Mouse (Mus musculus): Measurements from ENCODE around the gene AL607142.1.
A peak's percentile ranks its signal among the peaks of the same experiment; 100 is the strongest.

The AL607142.1 gene

GRCm38 (mm10) chr4:120104599-120104998 lies 39.8 kb downstream of the AL607142.1 start:
- DNase-seq (ENCODE audit: low spot score) = peak; percentile 35

DNA sequence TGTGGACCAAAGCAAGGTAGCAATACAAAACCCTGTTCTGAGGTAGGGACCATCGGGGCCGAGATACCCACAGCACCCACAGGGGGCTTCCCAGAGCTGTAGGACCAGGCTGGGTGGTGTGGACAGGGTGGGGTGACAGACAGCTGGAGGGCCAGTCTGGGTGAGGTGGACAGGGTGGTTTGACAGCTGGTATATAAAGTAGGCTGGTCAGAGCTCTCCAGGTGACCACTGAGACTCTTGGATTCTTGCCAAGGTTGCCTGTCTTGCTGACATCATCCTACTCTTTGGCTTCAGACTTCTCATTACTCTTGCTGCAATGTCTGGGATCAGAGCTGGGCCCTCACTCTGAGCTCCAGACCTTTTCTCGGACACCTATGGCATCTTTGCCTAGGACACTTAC lies 41.6 kb downstream of the AL607142.1 start:
- no peak for DNase-seq (ENCODE audit: low spot score)

- DNase-seq (ENCODE audit: low spot score) = no peak
These were observed 43.0 kb downstream of the AL607142.1 start for GRCm38 (mm10) chr4:120107787-120108186.

GRCm38 (mm10) chr4:120115516-120115915 lies 50.7 kb downstream of the AL607142.1 start:
- DNase-seq (ENCODE audit: low spot score) = no peak

GRCm38 (mm10) chr4:120116312-120116711 lies 51.5 kb downstream of the AL607142.1 start:
- no peak for DNase-seq (ENCODE audit: low spot score)

DNA sequence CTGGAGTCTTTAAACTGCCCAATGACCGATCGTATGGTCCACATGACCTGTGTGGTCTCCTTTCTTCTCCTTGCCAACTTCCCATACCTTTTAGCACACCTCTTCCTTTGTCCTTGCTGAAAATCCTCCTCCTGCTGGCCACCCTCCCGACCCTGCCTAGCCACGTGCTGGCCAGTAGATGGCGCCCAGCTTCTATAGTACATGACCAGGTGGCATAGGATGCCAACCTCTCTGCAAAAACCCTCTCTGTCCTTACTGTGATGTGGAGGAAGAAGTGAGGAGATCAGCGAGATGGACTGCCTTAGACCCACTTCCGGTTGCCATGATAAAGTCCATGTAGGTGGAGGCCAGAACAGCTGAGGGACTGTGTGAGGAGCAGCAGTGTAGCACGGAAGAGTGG lies 55.5 kb downstream of the AL607142.1 start:
- DNase-seq (ENCODE audit: low spot score) = peak; percentile 39

GRCm38 (mm10) chr4:120124656-120125055 lies 59.9 kb downstream of the AL607142.1 start:
- no peak for DNase-seq (ENCODE audit: low spot score)

GRCm38 (mm10) chr4:120126047-120126446 lies 61.3 kb downstream of the AL607142.1 start:
- no peak for DNase-seq (ENCODE audit: low spot score)

DNA sequence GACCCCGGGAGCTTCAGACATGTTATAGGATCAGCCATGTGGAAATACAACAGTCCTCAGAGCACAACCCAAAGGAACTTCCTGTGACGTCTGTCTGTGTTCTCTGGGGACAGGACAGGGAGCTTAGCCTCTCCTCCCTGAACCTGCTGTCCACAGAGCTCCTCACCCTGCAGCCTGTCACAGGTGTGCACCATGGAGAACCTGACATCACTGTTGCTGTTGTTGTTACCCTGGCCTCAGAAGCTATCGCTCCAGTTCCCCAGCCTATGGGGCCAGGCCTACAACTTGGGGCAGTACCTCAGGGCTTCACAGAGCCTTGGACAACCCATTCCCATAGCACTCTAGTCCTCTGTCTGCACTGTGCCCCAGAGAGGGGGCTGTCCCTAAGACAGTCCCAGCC lies 62.5 kb downstream of the AL607142.1 start:
- DNase-seq (ENCODE audit: low spot score) = no peak

DNA sequence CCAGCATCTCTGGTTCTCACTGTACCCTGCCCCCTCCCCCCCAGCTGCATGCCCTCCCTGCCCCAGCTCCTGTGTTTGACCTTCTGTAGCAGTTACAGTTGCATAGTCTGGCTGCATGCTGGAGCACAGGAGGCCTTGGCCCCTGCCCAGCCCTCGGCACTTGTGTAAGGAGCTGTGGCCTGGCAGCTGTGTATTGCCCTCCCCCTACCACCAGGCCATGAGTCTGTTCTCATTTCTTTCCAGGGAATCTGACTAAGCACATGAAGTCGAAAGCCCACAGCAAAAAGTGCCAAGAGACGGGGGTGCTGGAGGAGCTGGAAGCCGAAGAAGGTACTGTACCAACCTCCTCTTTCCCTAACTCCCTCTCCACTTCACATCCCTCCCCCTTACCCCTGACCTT lies 63.2 kb downstream of the AL607142.1 start:
- no peak for DNase-seq (ENCODE audit: low spot score)

DNA sequence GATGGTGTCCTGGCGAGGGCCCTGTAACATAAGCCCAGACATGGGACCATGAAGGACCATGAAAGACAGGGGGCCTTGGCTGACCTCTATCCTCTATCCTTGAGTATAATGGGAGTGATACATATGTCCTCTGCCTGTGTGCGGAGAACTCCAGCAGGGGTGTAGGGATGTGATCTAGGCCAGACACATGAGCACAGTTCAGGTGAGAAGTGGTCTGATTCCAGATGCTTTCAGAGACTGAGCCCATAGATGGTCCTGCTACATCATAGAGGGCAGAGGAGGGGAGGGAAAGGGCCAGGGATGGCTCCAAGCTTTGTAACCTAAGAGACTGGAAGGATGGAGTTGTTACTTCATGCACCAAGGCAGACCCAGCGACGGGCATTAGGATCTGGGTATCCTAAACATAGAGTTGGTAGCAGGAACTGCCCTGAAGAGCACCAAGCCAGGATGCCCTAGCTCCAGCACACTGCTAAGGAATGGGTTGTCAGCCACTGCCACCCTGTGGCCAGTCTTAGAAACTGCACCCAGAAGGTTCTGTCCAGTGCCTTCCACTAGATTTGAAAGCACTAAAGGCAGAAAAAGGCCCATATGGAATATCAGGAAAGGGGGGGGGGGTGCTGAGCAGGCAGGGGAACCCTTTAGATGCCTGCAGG lies 64.6 kb downstream of the AL607142.1 start:
- DNase-seq (ENCODE audit: low spot score) = no peak

DNA sequence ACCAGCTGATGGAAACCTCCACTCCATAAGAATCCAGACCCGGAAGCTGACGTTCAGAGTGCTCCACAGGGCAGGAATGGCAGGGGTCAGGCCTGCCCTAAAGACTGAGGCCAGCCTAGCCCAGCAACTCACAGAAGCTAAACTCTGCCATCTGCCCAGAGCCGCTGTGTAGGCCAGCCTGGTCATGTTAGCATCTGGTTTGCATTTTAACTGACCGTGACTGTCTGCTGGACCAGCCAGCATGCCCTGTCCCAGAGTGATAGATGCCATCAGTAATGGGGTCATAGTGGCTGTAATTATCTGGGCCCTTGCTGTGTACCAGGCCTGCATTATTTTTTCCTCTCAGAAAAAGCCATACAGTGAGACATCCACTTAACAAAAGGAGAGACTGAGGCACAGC lies 66.1 kb downstream of the AL607142.1 start:
- no peak for DNase-seq (ENCODE audit: low spot score)

DNA sequence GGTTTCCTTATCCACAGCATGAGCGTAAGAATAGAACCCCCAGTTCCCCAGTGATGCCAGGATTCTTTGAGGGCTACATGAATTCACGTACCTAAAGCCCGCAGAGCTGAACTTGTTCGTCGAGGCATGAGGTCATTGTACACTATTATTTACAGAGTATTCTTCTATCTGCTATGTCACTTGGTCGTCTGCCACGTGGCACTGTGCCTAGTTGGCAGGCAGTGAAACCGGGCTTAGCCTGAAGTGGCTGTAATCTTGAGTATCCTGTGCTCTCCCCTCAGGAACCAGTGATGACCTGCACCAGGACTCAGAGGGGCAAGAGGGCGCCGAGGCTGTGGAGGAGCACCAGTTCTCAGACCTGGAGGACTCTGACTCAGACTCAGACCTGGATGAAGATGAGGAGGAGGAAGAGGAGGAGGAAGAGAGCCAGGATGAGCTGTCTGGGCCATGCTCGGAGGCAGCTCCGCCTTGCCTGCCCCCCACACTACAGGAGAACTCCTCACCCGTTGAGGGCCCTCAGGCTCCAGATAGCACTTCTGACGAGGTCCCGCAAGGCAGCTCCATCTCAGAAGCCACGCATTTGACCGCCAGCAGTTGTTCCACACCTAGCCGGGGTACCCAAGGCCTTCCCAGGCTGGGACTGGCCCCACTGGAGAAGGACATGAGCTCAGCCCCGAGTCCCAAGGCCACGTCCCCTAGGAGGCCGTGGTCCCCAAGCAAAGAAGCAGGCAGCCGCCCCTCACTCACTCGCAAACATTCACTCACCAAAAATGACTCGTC lies 66.8 kb downstream of the AL607142.1 start:
- peak; percentile 41 for DNase-seq (ENCODE audit: low spot score)

DNA sequence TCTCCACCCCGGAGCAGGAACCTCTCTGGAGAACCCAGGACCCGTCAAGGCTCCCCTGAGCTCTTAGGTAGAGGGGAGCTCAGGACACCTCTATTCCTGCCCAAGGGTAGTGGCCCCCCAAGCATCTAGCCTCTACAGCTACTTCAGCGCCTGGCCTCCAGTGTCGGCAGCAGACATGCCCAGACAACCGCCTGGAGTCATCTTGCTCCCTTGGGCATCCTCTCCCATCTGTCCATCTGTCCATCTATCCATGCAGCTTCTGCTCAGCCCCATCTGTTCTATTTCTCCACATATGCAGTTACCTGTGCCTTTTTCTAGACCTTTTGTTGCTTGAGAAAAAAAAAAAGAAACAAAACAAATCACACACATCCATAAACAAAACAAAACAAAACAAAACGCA lies 69.4 kb downstream of the AL607142.1 start:
- no peak for DNase-seq (ENCODE audit: low spot score)

GRCm38 (mm10) chr4:120141810-120142209 lies 77.0 kb downstream of the AL607142.1 start:
- no peak for DNase-seq (ENCODE audit: low spot score)

- DNase-seq (ENCODE audit: low spot score) = no peak
These were observed 78.1 kb downstream of the AL607142.1 start for GRCm38 (mm10) chr4:120142905-120143304.
